Mouse (Mus musculus) forebrain, embryonic 11.5 days (tissue): ENCODE measurements around the gene Trim67. TPM values are rescaled to one million over a fixed set of nuclear protein-coding genes. Genes with fewer than 3 reads are reported as not detected.

Source experiments
- ATAC-seq: fragments of 200-750 bp; cut with Nextera tagmentation; replicated peaks from 2 replicates; pipeline ENCODE4 v1.8.0; 2017; ENCODE audit warnings: moderate TSS enrichment; ENCODE audit not compliant: low FRiP score
- DNase-seq: peaks from one replicate; pipeline ENCODE4 v3.0.0-alpha.2; 2017; ENCODE audit warnings: low spot score
- H3K27ac ChIP-seq: fragments of 300-500 bp; sonication (generic); 2 replicates; pipeline ENCODE4 v1.5.1; 2014; ENCODE audit warnings: low read depth, low read length
- H3K27me3 ChIP-seq: fragments of 300-500 bp; sonication (generic); 2 replicates; pipeline ENCODE4 v1.6.1; 2014; ENCODE audit warnings: mild to moderate bottlenecking, low read length, mixed read lengths; ENCODE audit not compliant: control insufficient read depth, insufficient read depth
- H3K36me3 ChIP-seq: fragments of 300-500 bp; sonication (generic); 2 replicates; pipeline ENCODE4 v1.6.1; 2014; ENCODE audit warnings: mild to moderate bottlenecking, low read length, moderate library complexity, mixed read lengths; ENCODE audit not compliant: control insufficient read depth, insufficient read depth
- H3K4me1 ChIP-seq: fragments of 300-500 bp; sonication (generic); replicated peaks from 2 replicates; pipeline ENCODE4 v1.6.1; 2014; ENCODE audit warnings: low read length, mixed read lengths; ENCODE audit not compliant: control insufficient read depth, insufficient read depth
- H3K4me2 ChIP-seq: fragments of 300-500 bp; sonication (generic); 2 replicates; pipeline ENCODE4 v1.6.1; 2014; ENCODE audit warnings: low read depth, mild to moderate bottlenecking, low read length, moderate library complexity, mixed read lengths; ENCODE audit not compliant: severe bottlenecking
- H3K4me3 ChIP-seq: fragments of 300-500 bp; sonication (generic); 2 replicates; pipeline ENCODE4 v1.5.1; 2014; ENCODE audit warnings: low read depth, low read length
- H3K9ac ChIP-seq: fragments of 300-500 bp; sonication (generic); 2 replicates; pipeline ENCODE4 v1.6.1; 2014; ENCODE audit warnings: low read length
- H3K9me3 ChIP-seq: fragments of 300-500 bp; sonication (generic); 2 replicates; pipeline ENCODE4 v1.6.1; 2016; ENCODE audit warnings: low read length, mixed read lengths; ENCODE audit not compliant: control insufficient read depth
- WGBS: fragments of 180-500 bp; shearing (Covaris S2); extraction: QIAGEN DNeasy Blood & Tissue Kit; methylation state at CpG from one replicate; pipeline ENCODE4 v1.1.7; 2014; 5-methylcytosine and 5-hydroxymethylcytosine counted together
- polyA plus RNA-seq: library from polyadenylated mRNA; unstranded; fragments of >200 nt; fragmentation: Nextera tagmentation; extraction: Ambion mirVana; gene quantifications from 2 replicates; pipeline ENCODE4 v1.2.1, GENCODE M21; 2014

The Trim67 gene
- 2.2 and 2.7 TPM in 2 replicates for polyA plus RNA-seq

DNA sequence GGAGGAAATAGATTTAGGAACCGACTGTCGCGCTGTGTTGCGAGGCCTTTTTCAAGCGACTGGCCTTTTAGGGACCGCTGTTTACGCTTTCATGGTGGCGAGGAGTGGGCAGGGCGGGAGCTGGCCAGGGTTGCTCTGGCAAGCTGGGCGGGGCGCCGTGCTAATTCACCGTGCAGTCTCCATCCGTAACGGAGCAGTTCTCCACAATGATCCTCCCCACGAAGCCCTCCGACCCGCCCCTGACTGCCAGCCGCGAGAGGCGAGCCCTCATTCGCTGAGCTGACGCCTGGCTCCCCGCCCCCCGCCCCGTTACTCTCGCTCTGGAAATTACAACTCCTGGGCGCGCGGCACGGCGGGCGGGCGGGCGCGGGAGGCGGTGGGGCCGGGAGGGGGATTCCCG is at the start of gene Trim67:
Gene Trim67, plus strand, starts transcription at position 385 of the 400 bp plus-strand sequence.
- DNase-seq (peak; percentile 91), ATAC-seq (peak; percentile 86)
- H3K27me3 ChIP-seq: peaks cover 36% of the 10 kb centered on the region
- no peaks in the 10 kb centered on the region for H3K36me3 ChIP-seq
- peak within 1 kb of the TSS; percentile 54 for H3K27ac ChIP-seq
- peak within 1 kb of the TSS; percentile 55 for H3K9ac ChIP-seq
- under 1% methylated on average over 26 of the region's 39 CpGs for WGBS
- H3K4me1 ChIP-seq: peaks cover 11% of the 10 kb centered on the region
- peak within 1 kb of the TSS; percentile 72 for H3K4me2 ChIP-seq
- H3K4me3 ChIP-seq: peak within 1 kb of the TSS; percentile 44
- no peaks in the 10 kb centered on the region for H3K9me3 ChIP-seq

DNA sequence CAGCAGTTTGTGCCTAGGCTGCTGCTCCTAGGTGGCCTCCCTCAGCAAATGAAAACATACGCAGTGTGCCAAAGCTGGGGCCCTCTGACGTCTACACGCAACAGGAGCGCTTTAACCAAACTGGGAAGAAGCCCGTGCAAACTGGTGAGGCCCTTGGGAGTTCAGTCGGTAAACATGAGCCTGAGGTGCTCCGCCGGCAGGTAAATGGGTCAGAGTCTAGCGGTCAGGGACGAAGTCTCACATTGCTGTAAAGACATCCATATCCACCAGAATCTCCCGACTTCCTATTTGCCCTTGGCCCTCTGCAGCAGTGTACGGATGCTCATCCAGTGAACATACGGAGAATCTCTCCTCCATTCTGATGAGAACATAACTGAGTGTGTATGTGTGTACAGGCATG is 46.2 kb upstream of the Trim67 start:
- Histone ChIP-seq H3K36me3 (no peaks in the 10 kb centered on the region), H3K27me3 (peaks cover 21% of the 10 kb centered on the region), H3K4me2 (no peak overlapping the region), H3K4me1 (peaks cover 3% of the 10 kb centered on the region; the same call in 1 of the 2 replicates), H3K27ac (no peak overlapping the region), H3K4me3 (no peak overlapping the region), H3K9me3 (no peaks in the 10 kb centered on the region), H3K9ac (no peak overlapping the region)
- DNase-seq: no peak
- no peak for ATAC-seq
- 79% methylated on average over 13 of the region's 13 CpGs for WGBS

DNA sequence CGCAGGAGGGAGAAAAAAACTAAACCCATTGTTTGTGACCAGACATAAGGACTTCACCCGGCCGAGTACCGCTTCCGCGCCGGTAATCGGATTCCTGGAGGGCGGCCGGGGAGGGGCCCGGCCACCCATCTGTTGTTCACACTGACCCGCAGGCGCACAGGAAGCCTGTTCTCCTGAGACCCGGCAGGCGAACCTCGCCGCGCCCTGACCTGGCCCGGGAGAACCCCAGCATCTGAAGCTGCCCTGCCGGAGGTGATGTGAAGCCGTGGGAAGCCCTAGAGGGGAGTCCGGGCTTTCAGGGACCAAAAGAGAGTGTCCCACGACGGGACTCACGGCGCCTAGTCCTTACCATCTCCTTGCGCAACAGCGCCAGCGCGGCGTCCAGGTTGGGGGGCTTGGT is 41.7 kb upstream of the Trim67 start:
- Histone ChIP-seq H3K9ac (peak overlapping the region; percentile 27), H3K36me3 (no peaks in the 10 kb centered on the region), H3K27me3 (peaks cover 37% of the 10 kb centered on the region), H3K27ac (no peak overlapping the region), H3K4me1 (peaks cover 8% of the 10 kb centered on the region; the same call in 1 of the 2 replicates), H3K4me3 (peak overlapping the region; percentile 49), H3K9me3 (no peaks in the 10 kb centered on the region), H3K4me2 (peak overlapping the region; percentile 74)
- WGBS: under 1% methylated on average over 31 of the region's 31 CpGs
- no peak for ATAC-seq
- no peak for DNase-seq

- no peaks in the 10 kb centered on the region for H3K36me3 ChIP-seq
- H3K4me3 ChIP-seq: peak within 1 kb of the TSS; percentile 49
- H3K4me1 ChIP-seq: peaks cover 8% of the 10 kb centered on the region; the same call in 1 of the 2 replicates
- H3K27ac ChIP-seq: no peak within 1 kb of the TSS
- peak within 1 kb of the TSS; percentile 27 for H3K9ac ChIP-seq
- no peaks in the 10 kb centered on the region for H3K9me3 ChIP-seq
- H3K27me3 ChIP-seq: peaks cover 37% of the 10 kb centered on the region
- ATAC-seq (no peak; the same call in 1 of the 2 replicates), DNase-seq (peak; percentile 82)
- H3K4me2 ChIP-seq: peak within 1 kb of the TSS; percentile 74
- WGBS: under 1% methylated on average over 38 of the region's 41 CpGs
Measured at GRCm38 (mm10) chr8:124751709-124752173, 41.2 kb upstream of the Trim67 start, which contains the start of gene Fam89a. Fam89a (minus strand) TSS chr8:124751832.

- Histone ChIP-seq H3K36me3 (no peaks in the 10 kb centered on the region), H3K27ac (no peak overlapping the region), H3K4me2 (no peak overlapping the region), H3K4me1 (peaks cover 8% of the 10 kb centered on the region; the same call in 1 of the 2 replicates), H3K9ac (no peak overlapping the region), H3K27me3 (peaks cover 37% of the 10 kb centered on the region), H3K4me3 (no peak overlapping the region), H3K9me3 (no peaks in the 10 kb centered on the region)
- ATAC-seq: no peak
- WGBS: 30% methylated on average over 21 of the region's 21 CpGs
- DNase-seq: no peak
Measured at GRCm38 (mm10) chr8:124752325-124752862, 40.5 kb upstream of the Trim67 start.

- H3K27me3 ChIP-seq: peaks cover 37% of the 10 kb centered on the region
- H3K27ac ChIP-seq: no peak overlapping the region
- H3K9me3 ChIP-seq: no peaks in the 10 kb centered on the region
- no peak for ATAC-seq
- DNase-seq: no peak
- 0 out of 2 replicates have a peak overlapping the region, but pooled peaks have one; percentile 5 for H3K4me2 ChIP-seq
- peaks cover 8% of the 10 kb centered on the region; the same call in 1 of the 2 replicates for H3K4me1 ChIP-seq
- no peaks in the 10 kb centered on the region for H3K36me3 ChIP-seq
- H3K9ac ChIP-seq: no peak overlapping the region
- H3K4me3 ChIP-seq: no peak overlapping the region
- WGBS: 20% methylated on average over 11 of the region's 11 CpGs
Measured at GRCm38 (mm10) chr8:124754101-124754791, 38.6 kb upstream of the Trim67 start.

GRCm38 (mm10) chr8:124754792-124755190 is 38.1 kb upstream of the Trim67 start:
- 40% methylated on average over 4 of the region's 4 CpGs for WGBS
- no peaks in the 10 kb centered on the region for H3K9me3 ChIP-seq
- ATAC-seq: no peak
- H3K27ac ChIP-seq: no peak overlapping the region
- H3K4me1 ChIP-seq: peaks cover 8% of the 10 kb centered on the region; the same call in 1 of the 2 replicates
- H3K9ac ChIP-seq: no peak overlapping the region
- H3K4me2 ChIP-seq: no peak overlapping the region
- DNase-seq: no peak
- H3K4me3 ChIP-seq: no peak overlapping the region
- peaks cover 35% of the 10 kb centered on the region for H3K27me3 ChIP-seq
- H3K36me3 ChIP-seq: no peaks in the 10 kb centered on the region

DNA sequence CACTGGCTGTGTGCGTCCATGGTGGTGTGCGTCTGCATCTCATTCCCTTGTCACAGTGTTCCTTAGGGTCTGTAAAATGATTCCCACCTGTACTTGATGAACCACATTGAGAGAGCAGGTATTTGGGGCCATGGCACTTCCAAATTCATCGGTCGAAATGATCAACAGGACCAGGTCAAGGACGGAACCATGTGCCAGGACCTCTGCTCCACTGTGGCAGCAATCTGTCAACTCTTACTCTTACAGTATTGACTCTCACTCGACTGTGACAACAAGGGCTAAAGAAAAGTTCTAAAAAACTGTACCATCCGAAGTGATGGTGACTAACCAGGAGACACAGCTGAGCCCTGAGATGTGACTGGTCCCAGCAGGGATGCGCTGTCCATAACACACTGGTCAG is 37.4 kb upstream of the Trim67 start:
- Histone ChIP-seq H3K4me1 (peaks cover 8% of the 10 kb centered on the region; the same call in 1 of the 2 replicates), H3K27me3 (peaks cover 29% of the 10 kb centered on the region), H3K27ac (no peak overlapping the region), H3K36me3 (no peaks in the 10 kb centered on the region), H3K9ac (no peak overlapping the region), H3K4me3 (no peak overlapping the region), H3K4me2 (no peak overlapping the region), H3K9me3 (no peaks in the 10 kb centered on the region)
- DNase-seq: no peak
- no peak for ATAC-seq
- 84% methylated on average over 8 of the region's 8 CpGs for WGBS
